Comparison of ENCODE assay signal across 9 mouse cellular contexts in the genomic region with DNA sequence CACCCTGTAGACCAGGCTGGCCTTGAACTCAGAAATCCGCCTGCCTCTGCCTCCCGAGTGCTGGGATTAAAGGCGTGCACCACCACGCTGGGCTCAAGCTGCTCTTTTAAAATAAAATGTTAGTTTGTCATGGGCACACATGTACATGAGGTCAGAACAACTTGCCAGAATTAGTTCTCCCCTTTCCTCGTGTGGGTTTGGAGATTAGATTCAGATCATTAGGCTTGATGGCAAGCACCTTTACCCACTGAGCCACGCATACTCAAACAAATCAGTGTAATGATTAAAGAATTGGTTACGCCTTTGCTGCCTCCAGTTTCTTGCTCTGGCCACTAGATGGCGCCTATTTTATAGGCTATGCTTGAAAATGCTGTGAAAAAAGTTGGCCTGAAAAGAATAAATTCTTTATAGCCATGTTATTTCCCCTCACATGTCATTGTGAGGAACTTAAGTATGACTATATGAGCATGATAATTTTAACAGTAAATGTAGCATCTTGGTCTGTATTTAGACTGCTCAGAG. TPM values are rescaled to one million over a fixed set of nuclear protein-coding genes. Genes with fewer than 3 reads are reported as not detected.
DNase-seq lines count a peak whose midpoint lies in the region; ATAC-seq and TF ChIP-seq lines count a peak whose summit lies in the region.
"Had no signal": no experiment of that assay in that cellular context is flagged by ENCODE, and none has a peak within 500 bp of the region (broad histone marks: within the 10 kb centered on the region; RNA-seq: fewer than 3 reads in every experiment).

No protein-coding gene starts in this region.

- no peak for ATAC-seq in intestine, embryonic 14.5 days (replicated peaks; ENCODE audit: low FRiP score, low TSS enrichment, low read depth)
- no peak for ATAC-seq in intestine, embryonic 15.5 days
- ATAC-seq in kidney, postnatal 0 days (replicated peaks; ENCODE audit: low FRiP score, low read depth): no peak
- no peak for ATAC-seq in granulocyte monocyte progenitor cell, adult 5-6 weeks (replicated peaks; ENCODE audit: poor library complexity, severe bottlenecking)

- TF ChIP-seq CTCF in kidney, postnatal 0 days (IDR thresholded peaks at IDR 0.05; ENCODE audit: low read depth): peak; percentile 91

- DNase-seq in intestine, embryonic 14.5 days (ENCODE audit: low spot score): peak; percentile 60
- DNase-seq in A20 (ENCODE audit: low read depth, low spot score): peak; percentile 40
- peak; percentile 9 for DNase-seq in MEL-GATA-1-ER (ENCODE audit: extremely low read depth, low read depth)
- DNase-seq in cerebellum, postnatal 36 days: peak; percentile 29 to 56
- DNase-seq in kidney, postnatal 0 days (ENCODE audit: low spot score): peak; percentile 84
- peak; percentile 77 for DNase-seq in retina, embryonic 14.5 days (ENCODE audit: low spot score)

- H3K4me2 ChIP-seq in intestine, embryonic 14.5 days (ENCODE audit: low read length): no peak overlapping the region
- no peak overlapping the region for H3K4me2 ChIP-seq in intestine, embryonic 15.5 days (replicated peaks)
- no peak overlapping the region for H3K4me2 ChIP-seq in kidney, postnatal 0 days (ENCODE audit: low read length)
- H3K4me2 ChIP-seq: embryonic facial prominence, embryonic 13.5 days had no signal

- no peaks in the 10 kb centered on the region for H3K27me3 ChIP-seq in intestine, embryonic 14.5 days (replicated peaks; ENCODE audit: control insufficient read depth, insufficient read depth, low read length)
- no peaks in the 10 kb centered on the region for H3K27me3 ChIP-seq in intestine, embryonic 15.5 days (replicated peaks)
- no peaks in the 10 kb centered on the region for H3K27me3 ChIP-seq in kidney, postnatal 0 days (ENCODE audit: insufficient read depth, low read length)
- H3K27me3 ChIP-seq: embryonic facial prominence, embryonic 13.5 days had no signal

- H3K9ac ChIP-seq in intestine, embryonic 14.5 days (ENCODE audit: low read length): no peak overlapping the region
- no peak overlapping the region for H3K9ac ChIP-seq in intestine, embryonic 15.5 days
- no peak overlapping the region for H3K9ac ChIP-seq in kidney, postnatal 0 days (ENCODE audit: low read depth, low read length)
- H3K9ac ChIP-seq: embryonic facial prominence, embryonic 13.5 days had no signal

- no peak overlapping the region for H3K27ac ChIP-seq in intestine, embryonic 14.5 days (ENCODE audit: low read depth)
- no peak overlapping the region for H3K27ac ChIP-seq in intestine, embryonic 15.5 days
- H3K27ac ChIP-seq in kidney, postnatal 0 days: no peak overlapping the region
- H3K27ac ChIP-seq: embryonic facial prominence, embryonic 13.5 days had no signal

- no peaks in the 10 kb centered on the region for H3K4me1 ChIP-seq in intestine, embryonic 14.5 days (replicated peaks; ENCODE audit: control insufficient read depth, insufficient read depth, low read length)
- H3K4me1 ChIP-seq in intestine, embryonic 15.5 days (replicated peaks): no peaks in the 10 kb centered on the region
- H3K4me1 ChIP-seq in kidney, postnatal 0 days (replicated peaks; ENCODE audit: insufficient read depth, low read length): peaks cover 4% of the 10 kb centered on the region; the same call in 1 of the 2 replicates
- H3K4me1 ChIP-seq: embryonic facial prominence, embryonic 13.5 days had no signal

- no peaks in the 10 kb centered on the region for H3K9me3 ChIP-seq in intestine, embryonic 14.5 days (ENCODE audit: control insufficient read depth, low read length)
- no peaks in the 10 kb centered on the region for H3K9me3 ChIP-seq in intestine, embryonic 15.5 days
- no peaks in the 10 kb centered on the region for H3K9me3 ChIP-seq in kidney, postnatal 0 days (replicated peaks; ENCODE audit: low read length)
- H3K9me3 ChIP-seq: embryonic facial prominence, embryonic 13.5 days had no signal

- no peak overlapping the region for H3K4me3 ChIP-seq in intestine, embryonic 14.5 days (ENCODE audit: low read depth, low read length)
- no peak overlapping the region for H3K4me3 ChIP-seq in intestine, embryonic 15.5 days (replicated peaks)
- no peak overlapping the region for H3K4me3 ChIP-seq in kidney, postnatal 0 days (replicated peaks; ENCODE audit: low read depth, low read length)
- H3K4me3 ChIP-seq: embryonic facial prominence, embryonic 13.5 days had no signal

- 61% methylated on average over 8 of the region's 8 CpGs for WGBS in intestine, embryonic 14.5 days
- 54% methylated on average over 8 of the region's 8 CpGs for WGBS in intestine, embryonic 15.5 days
- 47% methylated on average over 8 of the region's 8 CpGs for WGBS in kidney, postnatal 0 days

- peaks cover 39% of the 10 kb centered on the region for H3K36me3 ChIP-seq in intestine, embryonic 14.5 days (ENCODE audit: control insufficient read depth, insufficient read depth, low read length)
- H3K36me3 ChIP-seq in intestine, embryonic 15.5 days: peaks cover 3% of the 10 kb centered on the region; the same call in 1 of the 2 replicates
- peaks cover 17% of the 10 kb centered on the region; the same call in 1 of the 2 replicates for H3K36me3 ChIP-seq in kidney, postnatal 0 days (ENCODE audit: insufficient read depth, low read length)

RNA-seq across cellular contexts. Expression of gene Pdk1, which starts 25.4 kb away (rescaled TPM):
- polyA plus RNA-seq in intestine, embryonic 14.5 days (2014; fragmentation: Nextera tagmentation; extraction: Ambion mirVana): 88.2 and 89.1 TPM in 2 replicates
- polyA plus RNA-seq in intestine, embryonic 15.5 days (2015; fragmentation: Nextera tagmentation; extraction: Ambion mirVana): 66.8 and 78.3 TPM in 2 replicates
- 38.8 and 39.6 TPM in 2 replicates for polyA plus RNA-seq in kidney, postnatal 0 days (2015; fragmentation: Nextera tagmentation; extraction: Ambion mirVana)
- 20.5 and 44.3 TPM in 2 replicates for total RNA-seq in granulocyte monocyte progenitor cell, adult 5-6 weeks (2014; fragmentation: Nextera tagmentation)
- 77.7 and 82.7 TPM in 2 replicates for total RNA-seq in granulocyte monocyte progenitor cell, adult 5-6 weeks (2017)

Comparison
In these comparisons a context has a peak if more than half of its experiments do, and no peak if none do; other contexts are left out.
1. DNase-seq: peak in every context shown above with its lines; median percentile 84 in kidney, postnatal 0 days; 77 in retina, embryonic 14.5 days; 60 in intestine, embryonic 14.5 days; 42 in cerebellum, postnatal 36 days; 40 in A20; 9 in MEL-GATA-1-ER.